Mouse (Mus musculus): ENCODE measurements around the gene Pnpla6.
"Not testable (repeated sequence)": the region's sequence is repeated elsewhere in the genome, so short reads cannot be mapped to it uniquely, and the experiment has no call there.

The Pnpla6 gene

GRCm38 (mm10) chr8:3579390-3580364 is 64.5 kb downstream of the Pnpla6 start:
- DNase-seq = no peak

- not testable (repeated sequence) for DNase-seq
Observed at GRCm38 (mm10) chr8:3581961-3582360, 66.8 kb downstream of the Pnpla6 start.

- no peak for DNase-seq
Observed at GRCm38 (mm10) chr8:3586452-3586851, 71.3 kb downstream of the Pnpla6 start.

GRCm38 (mm10) chr8:3586993-3587390 is 71.8 kb downstream of the Pnpla6 start, which contains the start of gene Camsap3:
TSS of gene Camsap3 (plus strand) at chr8:3587293.
- DNase-seq = no peak

- DNase-seq = peak; percentile 89
Observed at GRCm38 (mm10) chr8:3587391-3588257, 72.4 kb downstream of the Pnpla6 start.

GRCm38 (mm10) chr8:3588258-3588633 is 73.1 kb downstream of the Pnpla6 start:
- DNase-seq = no peak

- peak; percentile 19 for DNase-seq
Observed at GRCm38 (mm10) chr8:3593470-3593869, 78.3 kb downstream of the Pnpla6 start.
